9 mouse cellular contexts compared by ENCODE assay signal in the genomic region with DNA sequence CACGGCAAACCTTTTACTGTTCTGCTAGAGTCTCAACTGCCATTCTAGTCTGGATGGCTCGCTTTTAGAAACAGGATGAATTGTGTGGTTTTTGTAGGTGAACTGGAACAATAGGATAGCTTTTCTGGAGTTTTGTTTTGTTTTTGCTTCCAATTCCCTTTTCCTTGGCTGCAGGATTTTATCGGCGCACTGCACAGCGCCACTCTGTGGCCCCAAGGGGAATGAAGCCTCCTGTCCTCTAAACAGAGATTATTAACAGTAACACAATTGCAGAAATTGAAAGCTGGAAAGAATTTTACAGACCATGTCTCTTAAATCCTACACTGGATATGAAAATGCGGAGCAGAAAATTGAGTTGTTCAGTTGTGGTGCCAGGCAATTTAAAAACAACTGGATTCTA. TPM values are rescaled to one million over a fixed set of nuclear protein-coding genes. Genes with fewer than 3 reads are reported as not detected.
A peak's percentile ranks its signal among the peaks of the same experiment; 100 is the strongest.
DNase-seq lines count a peak whose midpoint lies in the region; ATAC-seq and TF ChIP-seq lines count a peak whose summit lies in the region.
"Had no signal": no experiment of that assay in that cellular context is flagged by ENCODE, and none has a peak within 500 bp of the region (broad histone marks: within the 10 kb centered on the region; RNA-seq: fewer than 3 reads in every experiment).

No protein-coding gene starts in this region.

- no peaks in the 10 kb centered on the region for H3K36me3 ChIP-seq in heart, embryonic 11.5 days (ENCODE audit: control insufficient read depth, insufficient read depth, low read length)
- no peaks in the 10 kb centered on the region for H3K36me3 ChIP-seq in midbrain, postnatal 0 days (ENCODE audit: insufficient read depth, low read length)
- H3K36me3 ChIP-seq in midbrain, embryonic 11.5 days (ENCODE audit: control insufficient read depth, insufficient read depth, low read length), result no peaks in the 10 kb centered on the region
- H3K36me3 ChIP-seq in kidney, embryonic 15.5 days, result no peaks in the 10 kb centered on the region

- no peak overlapping the region for H3K4me3 ChIP-seq in heart, embryonic 11.5 days (ENCODE audit: low read depth, low read length)
- no peak overlapping the region for H3K4me3 ChIP-seq in midbrain, postnatal 0 days (ENCODE audit: low read depth, low read length)
- no peak overlapping the region for H3K4me3 ChIP-seq in midbrain, embryonic 11.5 days (ENCODE audit: low read depth, low read length)
- H3K4me3 ChIP-seq in kidney, embryonic 15.5 days (replicated peaks), result no peak overlapping the region

- no peaks in the 10 kb centered on the region for H3K4me1 ChIP-seq in heart, embryonic 11.5 days (ENCODE audit: control insufficient read depth, insufficient read depth, low read length)
- H3K4me1 ChIP-seq in midbrain, postnatal 0 days (ENCODE audit: insufficient read depth, low read length), result no peaks in the 10 kb centered on the region
- no peaks in the 10 kb centered on the region for H3K4me1 ChIP-seq in midbrain, embryonic 11.5 days (ENCODE audit: control insufficient read depth, insufficient read depth, low read length)
- H3K4me1 ChIP-seq in kidney, embryonic 15.5 days, result no peaks in the 10 kb centered on the region

- peak; percentile 31 for DNase-seq in heart, postnatal 4 days
- peak; percentile 69 for DNase-seq in midbrain, postnatal 0 days (ENCODE audit: low spot score)
- DNase-seq in midbrain, embryonic 11.5 days (ENCODE audit: low spot score, missing footprints), result no peak
- DNase-seq in cerebellum, adult 8-10 months, result peak; percentile 52
- DNase-seq in retina, postnatal 1 day, result peak; percentile 41
- DNase-seq in gastrocnemius, postnatal 25 days, result no peak

- 29% methylated on average over 6 of the region's 6 CpGs for WGBS in heart, embryonic 11.5 days (ENCODE audit: insufficient replicate concordance)
- WGBS in midbrain, postnatal 0 days, result 26% methylated on average over 6 of the region's 6 CpGs
- WGBS in midbrain, embryonic 11.5 days, result 40% methylated on average over 6 of the region's 6 CpGs
- 43% methylated on average over 6 of the region's 6 CpGs for WGBS in kidney, embryonic 15.5 days

- peak; percentile 87 for TF ChIP-seq CTCF in midbrain, postnatal 0 days (IDR thresholded peaks at IDR 0.05)

- H3K9ac ChIP-seq in heart, embryonic 11.5 days (ENCODE audit: low read depth, low read length), result no peak overlapping the region
- no peak overlapping the region for H3K9ac ChIP-seq in midbrain, postnatal 0 days (replicated peaks; ENCODE audit: low read length, poor library complexity, severe bottlenecking)
- no peak overlapping the region for H3K9ac ChIP-seq in midbrain, embryonic 11.5 days (ENCODE audit: low read length)
- no peak overlapping the region for H3K9ac ChIP-seq in kidney, embryonic 15.5 days

- no peaks in the 10 kb centered on the region for H3K9me3 ChIP-seq in heart, embryonic 11.5 days (replicated peaks; ENCODE audit: control insufficient read depth, low read length)
- H3K9me3 ChIP-seq in midbrain, postnatal 0 days (ENCODE audit: low read length), result no peaks in the 10 kb centered on the region
- no peaks in the 10 kb centered on the region for H3K9me3 ChIP-seq in midbrain, embryonic 11.5 days (ENCODE audit: control insufficient read depth, low read length)
- H3K9me3 ChIP-seq in kidney, embryonic 15.5 days (replicated peaks), result no peaks in the 10 kb centered on the region

- no peak overlapping the region for H3K27ac ChIP-seq in heart, embryonic 11.5 days (ENCODE audit: low read depth, low read length)
- no peak overlapping the region for H3K27ac ChIP-seq in midbrain, postnatal 0 days (ENCODE audit: low read depth, low read length)
- H3K27ac ChIP-seq in midbrain, embryonic 11.5 days (ENCODE audit: low read depth, low read length), result no peak overlapping the region
- H3K27ac ChIP-seq in kidney, embryonic 15.5 days, result no peak overlapping the region
- H3K27ac ChIP-seq: macrophage had no signal

- no peak overlapping the region for H3K4me2 ChIP-seq in heart, embryonic 11.5 days
- no peak overlapping the region for H3K4me2 ChIP-seq in midbrain, postnatal 0 days (ENCODE audit: low read depth, low read length, poor library complexity, severe bottlenecking)
- H3K4me2 ChIP-seq in midbrain, embryonic 11.5 days, result no peak overlapping the region
- no peak overlapping the region for H3K4me2 ChIP-seq in kidney, embryonic 15.5 days

- ATAC-seq in heart, embryonic 11.5 days (replicated peaks; ENCODE audit: insufficient number of reproducible peaks, low FRiP score, low TSS enrichment), result no peak
- no peak for ATAC-seq in midbrain, postnatal 0 days (ENCODE audit: low FRiP score)
- ATAC-seq in midbrain, embryonic 11.5 days (ENCODE audit: low FRiP score), result no peak
- no peak for ATAC-seq in kidney, embryonic 15.5 days (replicated peaks; ENCODE audit: low FRiP score)

- H3K27me3 ChIP-seq in heart, embryonic 11.5 days (ENCODE audit: control insufficient read depth, insufficient read depth, low read length), result no peaks in the 10 kb centered on the region
- no peaks in the 10 kb centered on the region for H3K27me3 ChIP-seq in midbrain, postnatal 0 days (ENCODE audit: insufficient read depth, low read length)
- H3K27me3 ChIP-seq in midbrain, embryonic 11.5 days (ENCODE audit: control insufficient read depth, insufficient read depth, low read length), result no peaks in the 10 kb centered on the region
- 0 out of 2 replicates have a peak, but pooled peaks cover 7% of the 10 kb centered on the region for H3K27me3 ChIP-seq in kidney, embryonic 15.5 days

RNA-seq across cellular contexts. Expression of gene Jhy, which starts 18.6 kb away (rescaled TPM):
- not detected for total RNA-seq in heart, postnatal 4 days (2021)
- polyA plus RNA-seq in heart, embryonic 11.5 days (2014; fragmentation: Nextera tagmentation; extraction: Ambion mirVana), result 0.08 TPM in 1 of 2 replicates, not detected in the other
- total RNA-seq in midbrain, postnatal 0 days (2014; rRNA removed), result 1.5 and 1.6 TPM in 2 replicates
- 0.99 and 1.1 TPM in 2 replicates for polyA plus RNA-seq in midbrain, postnatal 0 days (2015; fragmentation: Nextera tagmentation; extraction: Ambion mirVana)
- 2.7 and 3.4 TPM in 2 replicates for polyA plus RNA-seq in midbrain, embryonic 11.5 days (2014; fragmentation: Nextera tagmentation; extraction: Ambion mirVana)
- not detected for total RNA-seq in gastrocnemius, postnatal 25 days (2021)
- polyA plus RNA-seq in kidney, embryonic 15.5 days (2015; fragmentation: Nextera tagmentation; extraction: Ambion mirVana), result 0.29 and 0.37 TPM in 2 replicates
- polyA plus RNA-seq: macrophage had no signal

RNA-seq across cellular contexts. Expression of gene Crtam, which starts 21.9 kb away (rescaled TPM):
- under 1 TPM; 0.10 to 0.16 TPM for total RNA-seq in heart, postnatal 4 days (2021)
- polyA plus RNA-seq in heart, embryonic 11.5 days (2014; fragmentation: Nextera tagmentation; extraction: Ambion mirVana), result 0.13 and 0.15 TPM in 2 replicates
- 0.05 TPM in 1 of 2 replicates, not detected in the other for total RNA-seq in midbrain, postnatal 0 days (2014; rRNA removed)
- polyA plus RNA-seq in midbrain, postnatal 0 days (2015; fragmentation: Nextera tagmentation; extraction: Ambion mirVana), result 0.28 and 0.37 TPM in 2 replicates
- polyA plus RNA-seq in midbrain, embryonic 11.5 days (2014; fragmentation: Nextera tagmentation; extraction: Ambion mirVana), result 0.07 TPM in 1 of 2 replicates, not detected in the other
- not detected for total RNA-seq in gastrocnemius, postnatal 25 days (2021)
- 0.33 and 0.34 TPM in 2 replicates for polyA plus RNA-seq in kidney, embryonic 15.5 days (2015; fragmentation: Nextera tagmentation; extraction: Ambion mirVana)
- polyA plus RNA-seq: macrophage had no signal

Comparison
In these comparisons a context has a peak if more than half of its experiments do, and no peak if none do; other contexts are left out.
1. DNase-seq: peak in heart, postnatal 4 days (single experiment), midbrain, postnatal 0 days (single experiment), cerebellum, adult 8-10 months (single experiment) and retina, postnatal 1 day (single experiment); none in midbrain, embryonic 11.5 days (single experiment) and gastrocnemius, postnatal 25 days (single experiment).